Mouse (Mus musculus): ENCODE measurements at regions not wholly inside any gene's neighbourhood (a gene's known extent, or its start where the extent isn't known, plus 50 kb on each side); places are given as distances from the start of the nearest gene placed in this dataset.

DNA sequence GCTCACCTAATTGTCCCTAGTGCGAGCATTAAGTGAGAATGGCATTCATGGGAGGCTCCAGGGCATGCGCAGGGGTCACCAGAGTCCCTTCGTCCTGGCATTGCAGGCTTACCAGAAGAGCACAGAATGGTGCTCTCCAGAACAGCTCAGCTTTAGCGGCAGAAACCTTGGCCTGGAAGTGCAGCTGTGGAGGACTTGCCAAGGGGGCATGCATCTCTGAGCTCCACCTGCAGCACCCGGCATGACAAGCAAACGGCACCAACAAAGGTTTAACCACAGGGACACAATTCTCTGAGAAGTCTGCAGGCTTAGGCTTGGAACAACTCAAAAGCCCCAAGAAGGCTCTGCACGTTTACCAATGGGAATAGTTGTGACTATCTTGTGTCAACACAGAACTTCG is 128.4 kb downstream of the Rpap3 start:
- DNase-seq (ENCODE audit: low read depth): no peak

DNA sequence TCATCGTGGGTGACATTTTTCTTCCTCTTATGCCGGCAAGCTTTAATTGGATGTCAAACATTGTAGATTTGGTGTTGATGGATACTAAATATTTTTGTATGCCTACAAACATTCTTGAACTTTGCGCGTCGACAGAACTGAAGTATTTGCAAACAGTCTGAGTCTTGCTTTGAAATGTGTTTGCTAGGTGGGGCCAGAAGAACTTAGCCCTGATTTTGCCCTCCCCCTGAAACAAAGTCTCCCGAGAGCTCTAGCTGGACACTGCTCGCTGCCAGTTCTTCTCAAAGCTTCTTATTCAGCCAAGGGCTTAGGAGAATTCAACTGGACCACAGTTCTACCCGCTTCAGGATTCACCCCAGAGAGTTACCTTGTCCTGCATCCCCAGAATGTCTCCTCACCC is 133.0 kb downstream of the Rpap3 start:
- no peak for DNase-seq (ENCODE audit: low read depth)

DNA sequence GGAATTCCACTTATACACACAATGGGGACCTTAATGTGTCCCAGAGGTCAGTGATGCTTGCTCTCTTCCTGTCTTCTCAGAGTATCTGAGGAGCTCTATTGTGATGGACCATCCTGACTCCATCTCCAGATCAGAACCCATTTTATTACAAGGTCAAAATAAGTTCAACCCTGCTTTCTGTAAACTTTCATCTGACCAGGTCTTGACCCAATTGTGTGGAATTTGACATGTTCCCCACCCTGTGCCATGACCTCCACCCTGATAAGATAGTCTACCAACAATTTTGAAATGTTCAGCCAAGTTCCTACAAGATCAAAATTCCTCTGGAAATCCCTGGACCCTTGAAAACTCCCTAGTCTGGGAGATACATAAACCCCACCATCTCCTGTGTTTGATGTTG is 133.7 kb downstream of the Rpap3 start:
- DNase-seq (ENCODE audit: low read depth): no peak

DNA sequence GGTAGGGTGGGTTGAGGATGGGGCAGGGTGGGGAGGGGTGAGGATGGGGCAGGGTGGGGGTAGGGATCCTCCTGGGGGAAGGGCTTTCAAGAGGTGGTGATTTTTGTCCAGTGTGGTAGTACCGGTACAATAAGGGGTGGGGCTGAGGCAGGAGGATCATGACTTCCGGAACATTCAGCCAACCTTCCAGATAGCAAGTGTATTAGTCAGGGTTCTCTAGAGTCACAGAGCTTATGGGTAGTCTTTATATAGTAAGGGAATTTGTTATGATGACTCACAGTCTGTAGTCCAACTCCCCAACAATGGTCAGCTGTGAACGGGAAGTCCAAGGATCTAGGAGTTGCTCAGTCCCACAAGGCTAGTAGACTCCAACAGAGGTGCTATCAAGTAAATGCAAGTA is 145.5 kb downstream of the Rpap3 start:
- no peak for DNase-seq (ENCODE audit: low read depth)

DNA sequence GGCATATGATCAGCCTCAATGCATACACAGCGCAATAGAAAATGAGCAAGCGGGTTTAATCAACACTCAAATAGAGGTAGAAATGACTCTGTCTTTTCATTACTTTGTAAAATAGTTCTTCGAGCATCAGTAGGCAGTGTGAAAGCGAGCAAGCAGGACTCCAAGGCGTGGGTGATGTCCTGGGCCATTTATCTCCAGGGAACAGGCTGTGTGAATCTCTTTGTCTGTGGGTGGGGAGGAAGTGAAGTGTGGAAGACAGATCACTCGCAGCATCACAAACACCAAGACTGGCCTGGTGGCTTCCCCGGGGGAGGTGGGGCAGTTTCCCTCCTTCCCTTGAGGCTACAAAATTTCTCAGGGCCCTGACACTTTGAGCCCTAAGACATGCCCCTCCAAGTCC is 146.9 kb downstream of the Rpap3 start:
- DNase-seq (ENCODE audit: low read depth): no peak

DNA sequence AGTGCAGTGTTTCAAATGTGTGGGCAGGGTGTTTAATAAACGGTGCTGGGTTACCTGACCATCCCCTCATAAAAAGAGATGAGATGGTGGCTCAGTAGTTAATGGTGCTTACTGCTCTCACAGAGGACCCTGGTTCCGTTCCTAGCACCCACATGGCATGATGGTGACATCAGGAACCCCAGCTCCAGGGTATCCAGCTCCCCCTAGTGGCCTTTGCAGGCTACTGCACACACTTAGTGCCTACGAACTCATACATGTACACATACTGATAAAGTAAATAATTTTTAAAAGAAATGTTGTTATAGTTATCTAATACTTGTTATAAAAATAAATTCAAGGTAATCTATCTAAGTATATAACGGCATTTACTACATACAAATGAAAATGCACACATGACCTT is 157.3 kb downstream of the Rpap3 start:
- DNase-seq (ENCODE audit: low read depth): no peak

DNA sequence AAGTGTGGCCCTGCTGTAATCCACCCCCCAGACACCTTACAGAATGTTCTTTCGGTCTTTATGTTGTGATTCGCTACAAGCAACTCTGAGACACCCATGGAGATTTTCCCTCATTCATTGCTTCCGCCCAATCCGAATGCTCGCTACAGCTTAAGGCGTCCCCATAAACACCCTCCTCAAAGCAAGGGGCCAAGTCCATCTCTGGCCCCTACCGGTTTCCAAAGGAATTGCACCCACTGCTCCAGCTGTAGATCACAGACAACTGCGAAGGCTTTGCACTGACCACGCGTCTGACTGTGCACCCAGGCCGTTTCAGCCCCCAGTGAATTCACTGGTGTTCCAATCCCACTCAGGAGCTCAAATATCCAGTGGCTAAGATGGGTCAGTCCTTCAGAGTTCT is 160.6 kb downstream of the Rpap3 start:
- no peak for DNase-seq (ENCODE audit: low read depth)

DNA sequence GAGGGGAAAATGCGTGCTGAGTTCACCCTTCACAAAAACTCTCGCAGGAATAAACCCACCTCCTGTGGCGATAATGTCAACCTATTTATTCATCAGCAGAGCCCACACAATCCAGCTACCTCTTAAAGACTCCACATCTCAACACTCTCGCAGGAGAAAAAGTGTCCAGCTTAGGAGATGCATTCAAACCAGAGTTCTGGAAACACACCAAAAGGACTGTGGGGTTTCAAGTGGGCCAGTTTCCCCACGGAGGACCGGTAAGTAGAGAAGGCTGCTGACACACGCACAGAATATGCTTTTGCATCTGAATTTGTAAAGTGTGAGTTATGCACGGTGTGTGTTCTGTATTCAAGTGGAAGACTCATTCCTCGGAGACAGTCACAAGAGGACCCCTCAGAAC is 164.0 kb downstream of the Rpap3 start:
- DNase-seq (ENCODE audit: low read depth): no peak

DNA sequence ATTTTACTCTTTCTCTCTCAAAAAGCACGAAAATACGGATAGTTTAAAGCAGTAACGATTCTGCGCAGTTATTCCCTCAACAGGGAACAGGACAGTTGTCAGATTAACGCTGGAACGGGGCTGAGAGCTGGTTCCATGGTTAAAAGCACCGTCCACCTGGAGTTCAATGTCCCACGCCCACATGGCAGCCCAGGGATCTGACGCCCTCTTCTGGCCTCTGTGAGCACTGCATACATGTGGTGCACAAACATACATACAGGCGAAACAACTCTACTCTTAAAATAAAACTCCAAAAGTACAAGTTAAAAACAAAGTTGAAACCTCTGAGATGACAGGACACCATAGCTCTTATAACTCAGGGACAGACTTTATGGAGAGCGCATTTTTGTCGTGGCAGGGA is 169.5 kb downstream of the Rpap3 start:
- no peak for DNase-seq (ENCODE audit: low read depth)

DNA sequence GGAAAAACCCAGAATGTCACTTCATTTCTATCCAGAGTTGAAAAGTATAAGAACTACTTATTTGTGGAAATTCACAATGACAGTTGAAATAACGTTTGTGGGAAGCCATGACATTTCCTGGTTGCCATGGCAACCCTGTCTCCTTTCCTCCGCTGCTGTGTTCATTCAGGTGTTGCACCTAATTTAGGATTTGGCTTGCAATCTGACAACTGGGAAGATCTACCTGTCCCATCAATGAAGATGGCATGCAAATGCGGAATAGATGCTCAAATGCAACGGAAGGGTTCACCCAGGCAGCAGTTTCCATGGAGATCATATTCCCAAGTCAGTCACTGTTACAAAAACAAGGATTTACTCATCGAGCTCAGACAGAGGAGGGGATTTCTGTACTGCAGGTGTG is 170.7 kb downstream of the Rpap3 start:
- no peak for DNase-seq (ENCODE audit: low read depth)

DNA sequence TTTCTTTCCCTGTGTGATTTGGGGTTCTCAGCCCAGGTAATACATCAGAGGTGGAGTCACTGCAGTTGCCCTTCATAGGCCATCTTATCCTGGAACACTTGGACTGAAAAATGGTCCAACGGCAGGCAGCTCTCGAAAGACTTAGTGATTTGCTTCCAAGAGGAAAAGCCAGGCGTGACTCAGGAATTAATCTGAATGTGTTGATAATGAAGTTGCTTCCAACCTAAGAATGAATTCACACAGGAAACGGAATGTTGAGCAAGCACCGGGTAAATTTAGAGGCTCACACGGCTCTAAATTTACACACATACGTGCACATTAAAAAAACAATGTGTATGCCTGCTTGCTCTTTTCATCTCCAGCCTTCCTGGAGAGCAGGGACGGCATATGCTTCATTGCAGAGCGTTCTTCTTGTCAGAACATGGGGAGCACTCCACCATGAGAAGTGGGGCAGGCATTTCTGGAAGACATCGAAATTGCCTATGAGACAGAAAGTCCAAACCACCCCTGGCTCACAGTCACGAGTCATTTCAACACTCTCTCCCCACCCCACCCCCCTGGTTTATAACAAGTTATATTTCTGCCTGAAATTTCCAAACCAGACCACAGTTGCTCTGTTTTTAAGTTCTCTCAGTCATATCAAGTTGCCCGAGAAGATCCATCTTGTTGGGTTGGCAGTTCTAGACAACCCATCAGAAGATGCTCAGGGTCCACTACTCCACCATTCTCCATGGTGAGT is 171.9 kb downstream of the Rpap3 start:
- DNase-seq (ENCODE audit: low read depth): no peak

DNA sequence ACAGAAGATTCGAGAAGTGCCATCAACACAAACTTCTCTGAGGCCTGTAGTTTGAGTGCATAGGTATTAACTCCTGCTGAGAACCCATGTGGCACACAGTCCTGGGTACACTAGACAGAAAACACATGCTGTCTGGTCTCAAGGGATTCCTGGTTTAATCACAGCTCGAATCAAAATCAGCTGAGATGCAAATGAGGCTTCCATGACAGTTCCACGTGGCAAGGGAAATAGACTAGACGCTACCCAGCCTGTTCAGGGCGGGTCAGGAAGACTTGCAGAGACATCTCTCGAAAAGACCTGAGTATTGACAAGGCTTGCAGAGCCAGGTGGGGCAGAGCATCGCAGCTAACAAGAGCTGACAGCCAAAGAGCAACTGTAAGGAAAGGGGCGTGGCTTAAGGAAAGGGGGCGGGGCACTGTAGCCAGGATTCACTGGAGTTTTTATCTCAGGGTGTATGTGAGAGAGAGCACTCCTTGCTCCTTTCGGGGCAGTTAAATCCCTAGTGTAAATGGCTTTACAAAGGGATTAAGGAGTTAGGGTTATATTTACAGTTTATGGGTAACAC is 173.2 kb downstream of the Rpap3 start:
- DNase-seq (ENCODE audit: low read depth): no peak

DNA sequence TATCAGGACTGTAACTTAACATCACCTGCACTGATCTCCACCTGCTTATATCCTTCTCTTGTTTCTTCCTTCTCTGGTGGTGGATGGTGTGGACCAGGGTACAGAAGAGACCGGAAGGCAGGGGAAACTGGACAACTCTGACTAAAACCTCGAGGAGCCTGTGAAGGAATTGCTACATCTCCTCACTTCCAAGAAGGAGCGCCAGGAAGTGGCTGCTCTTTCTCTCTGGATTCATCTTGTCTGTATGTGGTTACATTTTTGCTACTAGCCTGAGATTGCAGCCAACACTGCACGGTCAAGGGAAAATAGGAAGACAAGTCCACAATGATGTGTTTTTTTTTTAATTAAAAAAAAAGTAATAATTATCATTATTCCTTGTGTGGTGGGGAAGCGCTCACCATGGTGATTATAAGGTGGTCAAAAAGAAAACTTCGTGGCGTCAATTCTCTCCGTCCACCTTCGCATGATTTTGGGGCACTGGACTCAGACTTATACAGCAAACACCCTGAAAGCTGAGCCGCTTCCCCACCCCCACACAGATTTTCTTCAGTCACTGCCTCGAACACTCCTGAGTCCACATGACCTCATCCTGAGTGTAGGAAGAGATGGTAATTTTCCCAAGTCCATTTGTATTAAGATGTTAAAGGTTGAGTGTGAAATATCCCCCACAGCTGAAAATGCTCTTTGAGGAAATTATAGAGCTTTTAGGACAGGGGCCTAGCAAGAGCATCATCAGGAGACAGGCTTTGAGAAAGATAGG is 177.2 kb downstream of the Rpap3 start:
- no peak for DNase-seq (ENCODE audit: low read depth)

DNA sequence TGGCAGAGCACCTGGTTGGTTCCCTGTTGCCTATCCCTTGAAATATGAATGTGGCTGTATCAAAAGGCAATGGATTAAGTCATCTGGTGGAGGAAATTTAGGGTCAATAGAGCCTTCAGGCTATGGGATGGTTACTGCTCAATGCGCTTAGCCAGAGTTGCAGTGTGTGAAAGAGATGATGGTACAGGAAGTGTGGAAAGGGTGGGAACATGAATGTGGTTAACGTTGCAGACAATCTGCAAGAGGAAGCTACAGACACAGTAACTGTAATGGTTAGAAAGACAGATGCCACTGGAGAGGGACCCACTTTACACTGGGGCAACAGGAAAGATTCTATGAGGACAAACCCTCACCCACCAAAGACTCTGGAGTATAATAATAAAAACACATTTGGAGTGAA is 185.2 kb downstream of the Rpap3 start:
- peak; percentile 18 for DNase-seq (ENCODE audit: low read depth)

DNA sequence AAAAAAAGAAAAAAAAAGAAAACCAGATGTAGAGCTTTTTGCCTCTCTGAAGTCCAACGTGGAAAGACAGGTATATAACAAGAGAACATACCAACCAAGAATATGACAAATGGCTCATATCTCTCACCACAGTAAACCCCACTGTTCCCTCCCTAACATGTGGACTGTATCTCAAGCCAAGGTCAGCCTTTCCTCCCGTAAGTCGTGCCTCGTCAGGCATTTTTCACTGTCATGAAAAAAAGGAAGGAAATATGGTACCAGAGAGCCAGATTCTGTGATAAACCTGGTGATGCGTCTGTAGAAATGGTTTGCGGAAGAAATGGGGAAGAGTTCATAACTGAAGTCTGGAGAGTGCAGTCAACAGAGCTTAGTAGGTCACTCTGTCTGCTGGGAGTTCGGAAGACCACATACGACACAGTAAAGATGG is 185.7 kb downstream of the Rpap3 start:
- DNase-seq (ENCODE audit: low read depth): peak; percentile 22

DNA sequence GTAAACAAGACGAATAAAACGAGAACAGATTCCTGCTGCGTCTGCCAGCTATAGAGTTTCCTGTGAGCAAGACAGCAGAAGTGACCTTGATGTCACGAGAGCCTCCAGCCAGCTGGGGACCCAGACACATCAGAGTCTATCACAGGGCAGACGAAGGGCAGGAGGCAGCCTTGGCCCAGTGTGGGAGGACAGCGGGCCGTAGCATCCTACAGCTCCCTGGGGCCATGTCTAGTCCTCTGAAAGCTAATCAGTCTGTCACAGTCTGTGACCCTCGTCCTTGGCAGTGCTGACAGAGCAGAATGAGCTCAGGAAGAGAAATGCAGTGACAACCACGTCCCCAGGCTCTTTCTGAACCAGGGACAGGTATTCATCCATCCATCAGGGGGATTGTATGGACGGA is 187.7 kb downstream of the Rpap3 start:
- no peak for DNase-seq (ENCODE audit: low read depth)

DNA sequence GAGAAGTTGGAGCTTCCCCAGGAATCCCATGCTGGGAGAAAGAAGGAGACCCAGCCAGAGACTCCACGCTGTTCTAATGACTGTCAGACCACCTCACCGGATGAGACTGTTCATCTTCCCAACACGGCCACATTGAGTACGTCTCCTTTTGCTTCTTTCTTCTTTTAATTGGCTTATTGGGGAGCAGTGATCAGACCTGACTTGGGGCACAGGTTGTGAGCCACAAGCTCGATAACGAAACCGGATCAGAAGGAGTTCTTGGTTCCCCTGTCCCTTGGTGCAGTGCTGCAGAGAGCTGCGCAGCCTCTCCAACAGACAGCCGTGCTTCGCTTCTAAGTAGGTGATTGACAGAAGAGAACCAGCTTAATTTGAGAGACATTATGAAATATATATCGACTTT is 188.4 kb downstream of the Rpap3 start:
- no peak for DNase-seq (ENCODE audit: low read depth)

DNA sequence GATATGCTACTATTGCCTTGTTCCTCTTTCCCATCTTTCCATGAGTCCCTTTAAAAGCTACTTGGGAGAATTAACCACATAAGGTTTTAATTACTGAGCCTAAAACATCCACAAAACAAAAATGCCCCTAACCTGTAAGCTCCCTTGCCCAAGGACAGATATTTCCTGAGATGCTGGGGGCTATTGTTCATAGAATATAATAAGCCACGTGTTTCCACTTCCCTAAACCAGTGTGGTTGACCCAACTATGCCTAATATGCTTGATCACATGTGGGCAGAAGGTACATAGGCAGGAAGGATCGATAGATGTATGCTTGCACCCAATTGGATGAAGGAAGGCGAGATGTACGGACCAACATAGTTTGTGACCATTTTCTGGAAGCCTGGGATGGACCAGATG is 189.9 kb downstream of the Rpap3 start:
- DNase-seq (ENCODE audit: low read depth): no peak

DNA sequence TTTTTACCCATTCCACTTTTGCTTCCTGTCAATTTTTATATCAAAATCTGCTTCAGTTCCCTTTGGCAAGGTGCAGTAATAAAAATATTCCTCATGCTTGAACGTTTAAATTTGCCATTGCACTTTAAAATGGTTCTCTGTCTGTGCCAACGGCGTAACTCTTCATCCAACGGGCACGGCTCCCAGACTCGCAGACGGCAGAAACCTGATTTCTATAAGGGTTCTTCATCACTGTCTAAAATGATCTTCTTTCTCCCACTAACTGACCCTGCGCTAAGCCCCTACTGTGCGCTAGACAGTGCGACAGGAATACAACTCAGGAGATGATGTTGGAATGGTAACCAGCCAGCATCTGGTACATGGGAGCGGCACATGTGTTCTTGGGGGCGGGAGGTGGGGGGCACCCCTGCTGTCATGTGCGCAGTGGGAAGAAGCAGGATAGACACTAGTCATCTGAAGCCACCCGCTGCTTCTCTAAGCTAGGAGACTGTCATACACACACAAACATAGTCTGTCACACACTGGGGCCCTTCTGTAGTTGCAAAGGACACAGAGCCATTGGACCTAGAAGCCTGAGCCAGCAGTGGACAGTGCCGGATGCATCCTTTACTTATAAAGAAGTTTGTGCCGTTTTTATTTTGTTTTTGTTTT is 197.8 kb downstream of the Rpap3 start:
- no peak for DNase-seq (ENCODE audit: low read depth)

DNA sequence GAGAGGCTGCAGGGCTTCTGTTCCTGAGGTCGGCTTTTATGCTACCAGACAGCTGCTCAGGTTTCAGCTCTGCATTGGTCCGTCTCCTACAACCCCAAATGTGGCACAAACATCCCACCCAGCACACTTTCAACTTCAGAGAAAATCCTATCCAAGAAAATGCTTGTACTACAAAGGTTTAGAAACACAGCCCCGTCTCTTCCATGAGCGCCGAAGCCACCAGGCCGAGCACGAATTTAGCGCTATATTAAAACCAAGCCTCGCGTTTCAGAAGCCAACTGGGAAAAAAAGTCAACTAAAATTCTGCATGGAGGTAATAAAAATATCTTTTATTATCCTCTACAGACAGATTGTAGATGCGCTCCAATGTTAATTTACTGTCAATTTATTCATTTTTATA is 198.4 kb downstream of the Rpap3 start:
- DNase-seq (ENCODE audit: low read depth): no peak

DNA sequence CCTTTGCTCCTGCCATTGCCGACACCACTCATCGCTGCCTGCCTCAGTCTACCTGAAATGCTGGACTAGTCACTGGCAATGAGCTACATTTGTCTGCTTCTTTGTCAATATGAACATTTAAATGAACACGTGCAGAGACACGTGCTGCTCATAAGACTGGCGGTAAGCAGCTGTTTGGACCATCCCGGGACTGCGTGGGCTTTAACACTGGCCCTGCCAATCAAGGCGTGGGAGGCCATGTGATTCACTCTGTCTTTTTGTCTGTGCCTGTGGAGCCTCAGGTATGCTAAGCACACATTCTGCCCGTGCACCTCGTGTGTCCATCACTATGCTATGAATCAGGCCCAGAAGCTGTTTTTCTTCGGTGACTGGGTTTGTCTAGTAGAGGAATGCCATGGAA is 199.9 kb downstream of the Rpap3 start:
- no peak for DNase-seq (ENCODE audit: low read depth)

DNA sequence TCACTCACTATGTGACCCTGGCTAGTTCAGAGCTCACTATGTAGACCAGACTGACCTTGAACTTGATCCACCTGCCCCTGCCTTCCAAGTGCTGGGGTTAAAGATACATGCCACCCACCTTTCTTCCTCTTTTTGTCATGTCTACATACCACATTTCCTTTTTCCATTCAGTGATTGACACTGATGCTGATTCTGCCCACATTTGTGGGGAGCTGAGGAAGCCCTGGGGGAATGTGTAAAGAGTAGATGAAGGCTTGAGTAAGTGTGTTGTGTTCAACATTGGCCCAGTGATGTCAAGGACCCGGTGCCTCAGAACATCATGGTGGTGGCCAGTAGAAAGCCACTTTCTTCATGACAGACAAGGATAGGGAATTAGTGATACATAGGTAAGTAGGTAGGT is 201.3 kb downstream of the Rpap3 start:
- DNase-seq (ENCODE audit: low read depth): no peak

DNA sequence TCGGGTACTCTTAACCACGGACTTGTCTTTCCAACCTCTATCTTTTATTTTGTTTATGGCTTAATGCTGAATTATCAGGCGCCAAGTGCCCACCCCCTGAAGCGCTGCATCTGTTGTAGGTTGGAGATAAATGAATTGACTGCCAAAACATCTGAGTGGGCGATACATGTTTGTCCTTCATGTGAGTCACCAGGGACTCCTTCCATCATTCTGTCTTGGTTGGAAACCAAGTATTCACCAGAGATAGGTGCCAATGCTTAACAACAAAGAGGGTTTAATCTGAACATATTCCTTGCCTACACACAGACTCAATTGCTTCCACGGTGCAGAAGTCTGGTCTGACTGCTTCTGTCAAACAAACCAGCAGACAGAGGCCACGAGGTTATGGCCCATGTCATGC is 203.6 kb downstream of the Rpap3 start:
- no peak for DNase-seq (ENCODE audit: low read depth)

Measured in c-Kit-positive CD71-negative TER-119-negative erythroid progenitor cells, embryonic 14.5 days (primary cell).